Mouse (Mus musculus) ES-Bruce4 (cell line): ENCODE data around the gene Scgb1a1.

Source experiments
- CTCF ChIP-seq: IDR thresholded peaks from one replicate; pipeline ENCODE4 v1.8.1; 2011; ENCODE audit warnings: low read depth, low read length
- EP300 ChIP-seq: IDR thresholded peaks from 2 replicates; pipeline ENCODE4 v1.6.1; 2011; ENCODE audit warnings: low read depth, low read length; ENCODE audit not compliant: insufficient read depth
- POLR2A ChIP-seq: IDR thresholded peaks from one replicate; pipeline ENCODE4 v1.8.1; 2011; ENCODE audit warnings: low read length; ENCODE audit not compliant: insufficient read depth

DNA sequence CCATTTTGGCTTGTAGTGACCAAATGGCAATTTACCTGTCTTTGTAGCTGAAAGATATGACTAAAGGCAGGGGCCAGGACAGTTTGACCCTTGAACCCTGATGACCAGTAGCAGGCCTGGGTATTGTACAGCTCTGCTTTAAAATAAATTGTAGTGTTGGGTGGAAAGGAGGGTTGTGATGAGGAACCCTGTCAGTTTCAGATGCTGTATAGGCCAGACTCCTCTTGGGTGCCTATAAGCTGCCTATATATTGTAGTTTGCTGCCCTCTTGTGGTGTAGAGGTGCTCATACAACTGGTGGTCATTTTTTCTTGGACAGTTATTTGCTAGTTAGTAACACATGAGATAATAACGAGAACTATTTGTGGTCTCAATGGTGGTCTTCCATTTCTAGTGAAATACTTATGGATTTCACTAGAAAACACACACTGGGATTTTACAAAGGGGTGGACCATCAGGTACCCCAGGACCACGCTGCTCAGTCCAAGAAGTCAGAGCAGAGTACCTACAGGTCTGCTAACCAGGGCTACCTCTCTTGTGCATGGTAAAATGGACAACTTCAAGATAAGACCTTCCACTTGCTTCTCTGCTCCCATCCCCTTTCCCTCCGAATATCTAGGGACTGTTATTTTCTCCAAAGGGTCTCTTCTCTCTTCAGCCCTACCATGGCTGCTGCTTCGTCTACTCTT lies 22.6 kb upstream of the Scgb1a1 start:
- no peak for TF ChIP-seq POLR2A
- TF ChIP-seq CTCF: no peak
- TF ChIP-seq EP300: no peak
